Mouse (Mus musculus): ENCODE measurements around the gene Sult2a1. TPM values are rescaled to one million over a fixed set of nuclear protein-coding genes. Genes with fewer than 3 reads are reported as not detected.

Gene Sult2a1
- not detected for polyA plus RNA-seq (2014; fragmentation: Illumina TruSeq; extraction: RNeasy Lipid Tissue Mini Kit (QIAGEN cat#74804); ENCODE audit: low read depth, low replicate concordance)

GRCm38 (mm10) chr7:13837309-13837708 lies at the start of gene Sult2a1:
Gene Sult2a1 (minus strand): TSS chr7:13837409.

Other genes starting within 250 kb of the Sult2a1 start
- not detected for gene Sult2a5, start 213.4 kb downstream of the Sult2a1 start, polyA plus RNA-seq (2014; fragmentation: Illumina TruSeq; extraction: RNeasy Lipid Tissue Mini Kit (QIAGEN cat#74804); ENCODE audit: low read depth, low replicate concordance)
- gene Sult2a2, start 103.9 kb downstream of the Sult2a1 start, polyA plus RNA-seq (2014; fragmentation: Illumina TruSeq; extraction: RNeasy Lipid Tissue Mini Kit (QIAGEN cat#74804); ENCODE audit: low read depth, low replicate concordance), result not detected
- gene Sult2a4, start 152.2 kb upstream of the Sult2a1 start, polyA plus RNA-seq (2014; fragmentation: Illumina TruSeq; extraction: RNeasy Lipid Tissue Mini Kit (QIAGEN cat#74804); ENCODE audit: low read depth, low replicate concordance), result not detected